Mouse (Mus musculus): Measurements from ENCODE around the gene Man2a2. TPM values are rescaled to one million over a fixed set of nuclear protein-coding genes. Genes with fewer than 3 reads are reported as not detected.

The Man2a2 gene
- total and polyA plus RNA-seq, 3 experiments: 55.7 to 75.8 (median 58.7) TPM

GRCm38 (mm10) chr7:80374733-80375132, 3.6 kb upstream of the Man2a2 start:
- no peak for TF ChIP-seq EP300 (IDR thresholded peaks at IDR 0.05; ENCODE audit: insufficient read depth, low read depth, low read length)
- Histone ChIP-seq H3K9ac (ENCODE audit: low read depth, low read length) (no peak overlapping the region), H3K36me3 (ENCODE audit: control insufficient read depth, insufficient read depth, low read length) (no peaks in the 10 kb centered on the region), H3K27me3 (ENCODE audit: control insufficient read depth, insufficient read depth, low read length) (no peaks in the 10 kb centered on the region), H3K4me1 (ENCODE audit: control insufficient read depth, insufficient read depth, low read length) (no peaks in the 10 kb centered on the region; the same call in 1 of the 2 replicates), H3K79me2 (replicated peaks; ENCODE audit: control insufficient read depth, insufficient read depth, low read length) (no peaks in the 10 kb centered on the region), H3K4me3 (no peak overlapping the region), H3K27ac (no peak overlapping the region)
- no peak for DNase-seq
- intact Hi-C loops (cut with DNase I): loop anchor here (5.0 kb wide), 1 partner anchor 232 kb away; no protein-coding TSS in a partner anchor
- 93% methylated on average over 3 of the region's 3 CpGs for WGBS

GRCm38 (mm10) chr7:80374280-80374679, 3.1 kb upstream of the Man2a2 start:
- Histone ChIP-seq H3K4me3 (no peak overlapping the region), H3K27ac (no peak overlapping the region), H3K79me2 (replicated peaks; ENCODE audit: control insufficient read depth, insufficient read depth, low read length) (no peaks in the 10 kb centered on the region), H3K36me3 (ENCODE audit: control insufficient read depth, insufficient read depth, low read length) (no peaks in the 10 kb centered on the region), H3K27me3 (ENCODE audit: control insufficient read depth, insufficient read depth, low read length) (no peaks in the 10 kb centered on the region), H3K4me1 (ENCODE audit: control insufficient read depth, insufficient read depth, low read length) (peaks cover 3% of the 10 kb centered on the region), H3K9ac (ENCODE audit: low read depth, low read length) (no peak overlapping the region)
- TF ChIP-seq EP300 (IDR thresholded peaks at IDR 0.05; ENCODE audit: insufficient read depth, low read depth, low read length) (no peak), CTCF (IDR thresholded peaks at IDR 0.05) (no peak), POLR2A (IDR thresholded peaks at IDR 0.05; ENCODE audit: insufficient read depth, low read depth, low read length) (no peak)
- WGBS: 59% methylated on average over 3 of the region's 3 CpGs
- no peak for DNase-seq
- intact Hi-C loops (cut with DNase I): no loop called here

GRCm38 (mm10) chr7:80373850-80374249, 2.7 kb upstream of the Man2a2 start:
- no peaks in the 10 kb centered on the region for H3K36me3 ChIP-seq (ENCODE audit: control insufficient read depth, insufficient read depth, low read length)
- H3K4me3 ChIP-seq: no peak overlapping the region
- WGBS: 86% methylated on average over 12 of the region's 12 CpGs
- TF ChIP-seq POLR2A (IDR thresholded peaks at IDR 0.05; ENCODE audit: insufficient read depth, low read depth, low read length): no peak
- no peak for TF ChIP-seq EP300 (IDR thresholded peaks at IDR 0.05; ENCODE audit: insufficient read depth, low read depth, low read length)
- no peak for TF ChIP-seq CTCF (IDR thresholded peaks at IDR 0.05)
- peaks cover 7% of the 10 kb centered on the region for H3K4me1 ChIP-seq (ENCODE audit: control insufficient read depth, insufficient read depth, low read length)
- no peaks in the 10 kb centered on the region for H3K27me3 ChIP-seq (ENCODE audit: control insufficient read depth, insufficient read depth, low read length)
- no peaks in the 10 kb centered on the region for H3K79me2 ChIP-seq (replicated peaks; ENCODE audit: control insufficient read depth, insufficient read depth, low read length)
- intact Hi-C loops (cut with DNase I): no loop called here
- H3K27ac ChIP-seq: no peak overlapping the region
- no peak overlapping the region for H3K9ac ChIP-seq (ENCODE audit: low read depth, low read length)
- no peak for DNase-seq

GRCm38 (mm10) chr7:80373352-80373751, 2.2 kb upstream of the Man2a2 start:
- intact Hi-C loops (cut with DNase I): no loop called here

GRCm38 (mm10) chr7:80372667-80373066, 1.5 kb upstream of the Man2a2 start:
- TF ChIP-seq EP300 (IDR thresholded peaks at IDR 0.05; ENCODE audit: insufficient read depth, low read depth, low read length): no peak
- TF ChIP-seq POLR2A (IDR thresholded peaks at IDR 0.05; ENCODE audit: insufficient read depth, low read depth, low read length): no peak
- no peak for TF ChIP-seq CTCF (IDR thresholded peaks at IDR 0.05)
- peaks cover 9% of the 10 kb centered on the region for H3K4me1 ChIP-seq (ENCODE audit: control insufficient read depth, insufficient read depth, low read length)
- no peak overlapping the region for H3K4me3 ChIP-seq
- no peak overlapping the region for H3K27ac ChIP-seq
- 52% methylated on average over 2 of the region's 2 CpGs for WGBS
- H3K9ac ChIP-seq (ENCODE audit: low read depth, low read length): no peak overlapping the region
- intact Hi-C loops (cut with DNase I): no loop called here
- no peaks in the 10 kb centered on the region for H3K79me2 ChIP-seq (replicated peaks; ENCODE audit: control insufficient read depth, insufficient read depth, low read length)
- DNase-seq: no peak
- no peaks in the 10 kb centered on the region for H3K36me3 ChIP-seq (ENCODE audit: control insufficient read depth, insufficient read depth, low read length)
- no peaks in the 10 kb centered on the region for H3K27me3 ChIP-seq (ENCODE audit: control insufficient read depth, insufficient read depth, low read length)

More at GRCm38 (mm10) chr7:80373352-80373751, 2.2 kb upstream of the Man2a2 start:
- TF ChIP-seq EP300 (IDR thresholded peaks at IDR 0.05; ENCODE audit: insufficient read depth, low read depth, low read length) (no peak), CTCF (IDR thresholded peaks at IDR 0.05) (no peak), POLR2A (IDR thresholded peaks at IDR 0.05; ENCODE audit: insufficient read depth, low read depth, low read length) (no peak)
- H3K9ac ChIP-seq (ENCODE audit: low read depth, low read length): no peak overlapping the region
- no peak for DNase-seq
- no peak overlapping the region for H3K4me3 ChIP-seq
- peaks cover 9% of the 10 kb centered on the region for H3K4me1 ChIP-seq (ENCODE audit: control insufficient read depth, insufficient read depth, low read length)
- no peaks in the 10 kb centered on the region for H3K79me2 ChIP-seq (replicated peaks; ENCODE audit: control insufficient read depth, insufficient read depth, low read length)
- no peak overlapping the region for H3K27ac ChIP-seq
- WGBS: 77% methylated on average over 4 of the region's 4 CpGs
- no peaks in the 10 kb centered on the region for H3K36me3 ChIP-seq (ENCODE audit: control insufficient read depth, insufficient read depth, low read length)
- no peaks in the 10 kb centered on the region for H3K27me3 ChIP-seq (ENCODE audit: control insufficient read depth, insufficient read depth, low read length)

GRCm38 (mm10) chr7:80372166-80372565, 991 bp upstream of the Man2a2 start:
- Histone ChIP-seq H3K9ac (ENCODE audit: low read depth, low read length) (no peak overlapping the region), H3K4me1 (ENCODE audit: control insufficient read depth, insufficient read depth, low read length) (peaks cover 9% of the 10 kb centered on the region), H3K4me3 (no peak overlapping the region), H3K36me3 (ENCODE audit: control insufficient read depth, insufficient read depth, low read length) (no peaks in the 10 kb centered on the region), H3K27me3 (ENCODE audit: control insufficient read depth, insufficient read depth, low read length) (no peaks in the 10 kb centered on the region), H3K27ac (no peak overlapping the region), H3K79me2 (replicated peaks; ENCODE audit: control insufficient read depth, insufficient read depth, low read length) (no peaks in the 10 kb centered on the region)
- WGBS: 77% methylated on average over 3 of the region's 3 CpGs
- no peak for DNase-seq
- TF ChIP-seq CTCF (IDR thresholded peaks at IDR 0.05) (no peak), POLR2A (IDR thresholded peaks at IDR 0.05; ENCODE audit: insufficient read depth, low read depth, low read length) (no peak), EP300 (IDR thresholded peaks at IDR 0.05; ENCODE audit: insufficient read depth, low read depth, low read length) (no peak)
- intact Hi-C loops (cut with DNase I): no loop called here
